Mouse (Mus musculus): ENCODE results near the gene Nubp2.

DNA sequence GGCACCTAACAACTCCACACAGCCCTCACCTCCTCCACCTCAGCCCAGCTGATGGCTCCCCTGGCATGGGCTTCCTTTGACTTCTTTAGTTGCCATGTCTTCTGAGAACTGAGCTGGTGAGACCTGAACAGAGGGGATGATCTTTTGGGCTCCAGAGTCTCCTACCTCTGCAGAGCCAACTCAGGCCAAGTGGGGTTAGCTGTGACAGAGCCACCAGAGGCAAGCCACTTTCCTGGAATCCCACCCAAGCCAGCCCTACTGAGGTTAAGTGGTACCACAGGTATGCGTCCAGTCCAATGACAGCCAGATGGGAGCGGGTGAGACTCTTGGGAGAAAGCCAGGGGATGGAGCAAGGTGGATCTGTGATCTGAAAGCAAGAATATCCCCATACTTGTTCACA, 7.1 kb upstream of the Nubp2 start:
- TF ChIP-seq CTCF (IDR thresholded peaks at IDR 0.05; ENCODE audit: insufficient read depth, low read length) = no peak
- TF ChIP-seq POLR2A (IDR thresholded peaks at IDR 0.05; ENCODE audit: borderline replicate concordance, extremely low read depth, low read depth, low read length) = no peak

Data from lung, adult 2 months (tissue).